Mouse (Mus musculus): ENCODE results near the gene Krt42. TPM values are rescaled to one million over a fixed set of nuclear protein-coding genes. Genes with fewer than 3 reads are reported as not detected.

The Krt42 gene
- not detected for total RNA-seq (2023)

GRCm38 (mm10) chr11:100269821-100270332, at the start of gene Krt42:
Gene Krt42, minus strand, starts transcription at chr11:100269871.

GRCm38 (mm10) chr11:100260514-100261234, 9.0 kb downstream of the Krt42 start, which contains the start of gene Krt17:
Gene Krt17, minus strand, starts transcription at chr11:100261029.

GRCm38 (mm10) chr11:100248852-100249465, 20.7 kb downstream of the Krt42 start, which contains the start of gene Krt16:
Gene Krt16, minus strand, starts transcription at chr11:100248902.

Other genes with a start within 250 kb of the Krt42 start
- not detected for gene Krt33b, start 240.0 kb downstream of the Krt42 start, total RNA-seq (2023)
- gene Krt34, start 228.3 kb downstream of the Krt42 start, total RNA-seq (2023), result not detected
- not detected for gene Krt31, start 219.3 kb downstream of the Krt42 start, total RNA-seq (2023)
- not detected for gene Krt32, start 181.6 kb downstream of the Krt42 start, total RNA-seq (2023)
- not detected for gene Krt35, start 173.6 kb downstream of the Krt42 start, total RNA-seq (2023)
- gene Krt36, start 164.2 kb downstream of the Krt42 start, total RNA-seq (2023), result not detected
- gene Krt13, start 148.3 kb downstream of the Krt42 start, total RNA-seq (2023), result not detected
- not detected for gene Krt15, start 133.9 kb downstream of the Krt42 start, total RNA-seq (2023)
- gene Krt19, start 121.2 kb downstream of the Krt42 start, total RNA-seq (2023), result not detected
- gene Krt9, start 76.6 kb downstream of the Krt42 start, total RNA-seq (2023), result not detected
- not detected for gene Krt14, start 62.3 kb downstream of the Krt42 start, total RNA-seq (2023)
- gene Krt16, start 21.0 kb downstream of the Krt42 start, total RNA-seq (2023), result not detected
- gene Krt17, start 8.8 kb downstream of the Krt42 start, total RNA-seq (2023), result not detected
- 2,357 TPM for gene Eif1, start 50.0 kb upstream of the Krt42 start, total RNA-seq (2023)
- not detected for gene Gast, start 64.5 kb upstream of the Krt42 start, total RNA-seq (2023)
- 0.46 TPM for gene Hap1, start 86.3 kb upstream of the Krt42 start, total RNA-seq (2023)
- gene Jup, start 127.9 kb upstream of the Krt42 start, total RNA-seq (2023), result 11.4 TPM
- 0.31 TPM for gene P3h4, start 145.0 kb upstream of the Krt42 start, total RNA-seq (2023)
- not detected for gene Fkbp10, start 145.8 kb upstream of the Krt42 start, total RNA-seq (2023)
- gene Nt5c3b, start 171.9 kb upstream of the Krt42 start, total RNA-seq (2023), result 99.9 TPM
- gene Klhl10, start 172.0 kb upstream of the Krt42 start, total RNA-seq (2023), result 2.2 TPM
- gene Klhl11, start 202.9 kb upstream of the Krt42 start, total RNA-seq (2023), result 19.3 TPM